Mouse (Mus musculus): ENCODE data around the gene Anapc7. TPM values are rescaled to one million over a fixed set of nuclear protein-coding genes. Genes with fewer than 3 reads are reported as not detected.

The Anapc7 gene
- total and polyA plus RNA-seq, 2 experiments from 2014 or later: 33.0 to 42.0 TPM

GRCm38 (mm10) chr5:122490148-122490547 is 68.7 kb downstream of the Anapc7 start:
- 96% methylated on average over 2 of the region's 2 CpGs for WGBS
- Histone ChIP-seq H3K27ac (ENCODE audit: low read depth, low read length) (no peak overlapping the region), H3K27me3 (ENCODE audit: insufficient read depth, low read length) (no peaks in the 10 kb centered on the region), H3K9me3 (ENCODE audit: low read length) (no peaks in the 10 kb centered on the region), H3K4me1 (ENCODE audit: insufficient read depth) (no peaks in the 10 kb centered on the region), H3K36me3 (ENCODE audit: insufficient read depth) (peaks cover 56% of the 10 kb centered on the region), H3K4me2 (ENCODE audit: low read depth) (no peak overlapping the region), H3K9ac (no peak overlapping the region), H3K4me3 (ENCODE audit: low read depth, low read length) (no peak overlapping the region)
- no peak for TF ChIP-seq CTCF (IDR thresholded peaks at IDR 0.05; ENCODE audit: low read depth)
- ATAC-seq: no peak
- DNase-seq: no peak

- peaks cover 59% of the 10 kb centered on the region for H3K36me3 ChIP-seq (ENCODE audit: insufficient read depth)
- 86% methylated on average over 10 of the region's 10 CpGs for WGBS
Observed at GRCm38 (mm10) chr5:122491385-122491784, 69.9 kb downstream of the Anapc7 start.

GRCm38 (mm10) chr5:122493035-122493434 is 71.5 kb downstream of the Anapc7 start:
- DNase-seq: no peak
- 89% methylated on average over 2 of the region's 2 CpGs for WGBS
- Histone ChIP-seq H3K4me2 (ENCODE audit: low read depth) (no peak overlapping the region), H3K4me1 (ENCODE audit: insufficient read depth) (peaks cover 5% of the 10 kb centered on the region), H3K9me3 (ENCODE audit: low read length) (no peaks in the 10 kb centered on the region), H3K36me3 (ENCODE audit: insufficient read depth) (peaks cover 55% of the 10 kb centered on the region), H3K27ac (ENCODE audit: low read depth, low read length) (no peak overlapping the region), H3K4me3 (ENCODE audit: low read depth, low read length) (no peak overlapping the region), H3K9ac (no peak overlapping the region), H3K27me3 (ENCODE audit: insufficient read depth, low read length) (no peaks in the 10 kb centered on the region)
- no peak for ATAC-seq
- TF ChIP-seq CTCF (IDR thresholded peaks at IDR 0.05; ENCODE audit: low read depth): no peak

More at GRCm38 (mm10) chr5:122491385-122491784, 69.9 kb downstream of the Anapc7 start:
- Histone ChIP-seq H3K4me2 (ENCODE audit: low read depth) (no peak overlapping the region), H3K27me3 (ENCODE audit: insufficient read depth, low read length) (no peaks in the 10 kb centered on the region), H3K9me3 (ENCODE audit: low read length) (no peaks in the 10 kb centered on the region), H3K9ac (no peak overlapping the region), H3K4me1 (ENCODE audit: insufficient read depth) (no peaks in the 10 kb centered on the region), H3K4me3 (ENCODE audit: low read depth, low read length) (no peak overlapping the region), H3K27ac (ENCODE audit: low read depth, low read length) (no peak overlapping the region)
- TF ChIP-seq CTCF (IDR thresholded peaks at IDR 0.05; ENCODE audit: low read depth): no peak
- ATAC-seq (no peak), DNase-seq (no peak)

- peaks cover 43% of the 10 kb centered on the region for H3K36me3 ChIP-seq (ENCODE audit: insufficient read depth)
- 67% methylated on average over 1 of the region's 1 CpGs for WGBS
- H3K4me2 ChIP-seq (ENCODE audit: low read depth): no peak overlapping the region
- no peak overlapping the region for H3K27ac ChIP-seq (ENCODE audit: low read depth, low read length)
- no peaks in the 10 kb centered on the region for H3K9me3 ChIP-seq (ENCODE audit: low read length)
- H3K27me3 ChIP-seq (ENCODE audit: insufficient read depth, low read length): no peaks in the 10 kb centered on the region
- H3K4me3 ChIP-seq (ENCODE audit: low read depth, low read length): no peak overlapping the region
- no peak for ATAC-seq
- TF ChIP-seq CTCF (IDR thresholded peaks at IDR 0.05; ENCODE audit: low read depth): no peak
- H3K4me1 ChIP-seq (ENCODE audit: insufficient read depth): peaks cover 10% of the 10 kb centered on the region
- H3K9ac ChIP-seq: no peak overlapping the region
- DNase-seq: no peak
Observed at GRCm38 (mm10) chr5:122494449-122494848, 73.0 kb downstream of the Anapc7 start.

Other genes with a start within 250 kb of the Anapc7 start
- 1.7 and 3.0 TPM in 2 replicates for gene Hvcn1, start 214.9 kb upstream of the Anapc7 start, total RNA-seq (2014; rRNA removed)
- 1.2 and 1.6 TPM in 2 replicates for gene Hvcn1, start 214.9 kb upstream of the Anapc7 start, polyA plus RNA-seq (2015; fragmentation: Nextera tagmentation; extraction: Ambion mirVana)
- 20.3 and 31.2 TPM in 2 replicates for gene Tctn1, start 157.2 kb upstream of the Anapc7 start, total RNA-seq (2014; rRNA removed)
- gene Tctn1, start 157.2 kb upstream of the Anapc7 start, polyA plus RNA-seq (2015; fragmentation: Nextera tagmentation; extraction: Ambion mirVana): 2.9 and 4.3 TPM in 2 replicates
- gene Pptc7, start 137.3 kb upstream of the Anapc7 start, total RNA-seq (2014; rRNA removed): 14.8 and 18.3 TPM in 2 replicates
- 4.2 and 6.7 TPM in 2 replicates for gene Pptc7, start 137.3 kb upstream of the Anapc7 start, polyA plus RNA-seq (2015; fragmentation: Nextera tagmentation; extraction: Ambion mirVana)
- gene Rad9b, start 67.5 kb upstream of the Anapc7 start, total RNA-seq (2014; rRNA removed): 16.4 and 20.0 TPM in 2 replicates
- gene Rad9b, start 67.5 kb upstream of the Anapc7 start, polyA plus RNA-seq (2015; fragmentation: Nextera tagmentation; extraction: Ambion mirVana): 14.1 and 14.6 TPM in 2 replicates
- gene Vps29, start 67.3 kb upstream of the Anapc7 start, total RNA-seq (2014; rRNA removed): 142 and 157 TPM in 2 replicates
- gene Vps29, start 67.3 kb upstream of the Anapc7 start, polyA plus RNA-seq (2015; fragmentation: Nextera tagmentation; extraction: Ambion mirVana): 364 and 391 TPM in 2 replicates
- 31.2 and 37.6 TPM in 2 replicates for gene Gpn3, start 49.8 kb upstream of the Anapc7 start, total RNA-seq (2014; rRNA removed)
- gene Gpn3, start 49.8 kb upstream of the Anapc7 start, polyA plus RNA-seq (2015; fragmentation: Nextera tagmentation; extraction: Ambion mirVana): 41.0 and 44.2 TPM in 2 replicates
- gene Fam216a, start 49.3 kb upstream of the Anapc7 start, total RNA-seq (2014; rRNA removed): 136 and 141 TPM in 2 replicates
- 147 and 150 TPM in 2 replicates for gene Fam216a, start 49.3 kb upstream of the Anapc7 start, polyA plus RNA-seq (2015; fragmentation: Nextera tagmentation; extraction: Ambion mirVana)
- 234 and 357 TPM in 2 replicates for gene Arpc3, start 29.8 kb upstream of the Anapc7 start, total RNA-seq (2014; rRNA removed)
- gene Arpc3, start 29.8 kb upstream of the Anapc7 start, polyA plus RNA-seq (2015; fragmentation: Nextera tagmentation; extraction: Ambion mirVana): 171 and 225 TPM in 2 replicates
- gene Atp2a2, start 80.5 kb downstream of the Anapc7 start, total RNA-seq (2014; rRNA removed): 143 and 178 TPM in 2 replicates
- gene Atp2a2, start 80.5 kb downstream of the Anapc7 start, polyA plus RNA-seq (2015; fragmentation: Nextera tagmentation; extraction: Ambion mirVana): 28.8 and 37.2 TPM in 2 replicates
- 46.0 and 48.1 TPM in 2 replicates for gene Ift81, start 192.8 kb downstream of the Anapc7 start, total RNA-seq (2014; rRNA removed)
- gene Ift81, start 192.8 kb downstream of the Anapc7 start, polyA plus RNA-seq (2015; fragmentation: Nextera tagmentation; extraction: Ambion mirVana): 62.9 and 67.0 TPM in 2 replicates
- gene P2rx7, start 222.2 kb downstream of the Anapc7 start, total RNA-seq (2014; rRNA removed): 6.0 and 7.2 TPM in 2 replicates
- gene P2rx7, start 222.2 kb downstream of the Anapc7 start, polyA plus RNA-seq (2015; fragmentation: Nextera tagmentation; extraction: Ambion mirVana): 1.9 and 2.7 TPM in 2 replicates

Data from forebrain, postnatal 0 days (tissue).